Mouse (Mus musculus) heart, adult 2 months (tissue): Measurements from ENCODE around the gene Lpar2. TPM values are rescaled to one million over a fixed set of nuclear protein-coding genes. Genes with fewer than 3 reads are reported as not detected.

Experiments
- DNase-seq, 2 experiments: peaks; one replicate each; pipeline ENCODE4 v3.0.0; 2021
- H3K27ac ChIP-seq: fragments of 200-600 bp; 2 replicates; pipeline ENCODE4 v1.8.1; 2022
- H3K27me3 ChIP-seq: fragments of 200-500 bp; 2 replicates; pipeline ENCODE4 v1.6.1; 2012; ENCODE audit warnings: mild to moderate bottlenecking, low read length, inconsistent platforms, mixed read lengths; ENCODE audit not compliant: control insufficient read depth, insufficient read depth
- H3K36me3 ChIP-seq: fragments of 200-500 bp; 2 replicates; pipeline ENCODE4 v1.6.1; 2012; ENCODE audit warnings: low read length, inconsistent platforms; ENCODE audit not compliant: control insufficient read depth, insufficient read depth
- H3K4me1 ChIP-seq: fragments of 200-500 bp; 2 replicates; pipeline ENCODE4 v1.6.1; 2011; ENCODE audit warnings: low read length; ENCODE audit not compliant: control insufficient read depth, insufficient read depth
- H3K4me3 ChIP-seq: fragments of 200-600 bp; 2 replicates; pipeline ENCODE4 v1.8.1; 2022
- H3K79me2 ChIP-seq: fragments of 200-500 bp; replicated peaks from 2 replicates; pipeline ENCODE4 v1.6.1; 2012; ENCODE audit warnings: mild to moderate bottlenecking, inconsistent platforms, low read length, moderate library complexity, mixed read lengths; ENCODE audit not compliant: control insufficient read depth, insufficient read depth
- H3K9ac ChIP-seq: fragments of 200-500 bp; 2 replicates; pipeline ENCODE4 v1.6.1; 2012; ENCODE audit warnings: low read depth, mild to moderate bottlenecking, control low read depth, inconsistent platforms, low read length, mixed read lengths
- CTCF ChIP-seq: fragments of 200-600 bp; IDR thresholded peaks from 2 replicates; pipeline ENCODE4 v1.8.1; 2022; ENCODE audit warnings: antibody characterized with exemption, mild to moderate bottlenecking, moderate library complexity
- EP300 ChIP-seq: fragments of 200-500 bp; IDR thresholded peaks from 2 replicates; pipeline ENCODE4 v1.6.1; 2011; ENCODE audit warnings: low read depth, low read length, control low read depth; ENCODE audit not compliant: insufficient read depth
- POLR2A ChIP-seq: fragments of 200-500 bp; IDR thresholded peaks from 2 replicates; pipeline ENCODE4 v1.6.1; 2011; ENCODE audit warnings: mild to moderate bottlenecking, low read depth, low read length, control low read depth; ENCODE audit not compliant: insufficient read depth
- WGBS: fragments of 180-500 bp; shearing (Covaris S2); methylation state at CpG from one replicate; pipeline ENCODE4 v1.1.7; 2018; 5-methylcytosine and 5-hydroxymethylcytosine counted together
- intact Hi-C: fragments of 180-260 bp; cut with DNase I; formaldehyde crosslinking; loops from one replicate; pipeline ENCODE4 v1.15.1; 2025
- polyA plus RNA-seq: library from polyadenylated mRNA; depleted of rRNA; stranded (reverse); fragments of >200 nt; gene quantifications from 2 replicates; pipeline ENCODE4 v1.2.3, GENCODE M21; 2012
- total RNA-seq, 2 experiments: library from RNA; stranded (reverse); gene quantifications; 2 replicates each; pipeline ENCODE4 v1.2.3; 2021

Lpar2 gene
- total and polyA plus RNA-seq, 3 experiments, result 0.18 to 0.53 (median 0.25) TPM

GRCm38 (mm10) chr8:69849899-69850298 lies 27.7 kb downstream of the Lpar2 start:
- intact Hi-C loops, result no loop called here
- no peak overlapping the region for H3K4me3 ChIP-seq
- no peak overlapping the region for H3K27ac ChIP-seq
- H3K36me3 ChIP-seq, result no peaks in the 10 kb centered on the region
- no peaks in the 10 kb centered on the region for H3K27me3 ChIP-seq
- H3K9ac ChIP-seq, result no peak overlapping the region
- H3K79me2 ChIP-seq, result no peaks in the 10 kb centered on the region
- H3K4me1 ChIP-seq, result peaks cover 3% of the 10 kb centered on the region
- no peak for DNase-seq
- WGBS, result 55% methylated on average over 3 of the region's 3 CpGs
- TF ChIP-seq CTCF (peak; percentile 24; the same call in 1 of the 2 replicates), POLR2A (no peak), EP300 (no peak)

GRCm38 (mm10) chr8:69850926-69851506 lies 28.8 kb downstream of the Lpar2 start:
- DNase-seq, result no peak
- no peaks in the 10 kb centered on the region for H3K27me3 ChIP-seq
- H3K4me1 ChIP-seq, result peaks cover 3% of the 10 kb centered on the region
- no peak overlapping the region for H3K27ac ChIP-seq
- no peaks in the 10 kb centered on the region for H3K79me2 ChIP-seq
- TF ChIP-seq CTCF (no peak), POLR2A (no peak)
- WGBS, result 75% methylated on average over 7 of the region's 7 CpGs
- H3K36me3 ChIP-seq, result no peaks in the 10 kb centered on the region
- H3K4me3 ChIP-seq, result no peak overlapping the region
- intact Hi-C loops, result no loop called here
- no peak overlapping the region for H3K9ac ChIP-seq

GRCm38 (mm10) chr8:69853869-69854268 lies 31.6 kb downstream of the Lpar2 start:
- intact Hi-C loops, result no loop called here
- 92% methylated on average over 10 of the region's 10 CpGs for WGBS
- TF ChIP-seq EP300, result no peak
- TF ChIP-seq POLR2A, result no peak
- no peak for TF ChIP-seq CTCF
- Histone ChIP-seq H3K27me3 (no peaks in the 10 kb centered on the region), H3K36me3 (no peaks in the 10 kb centered on the region), H3K4me3 (no peak overlapping the region), H3K27ac (no peak overlapping the region), H3K79me2 (no peaks in the 10 kb centered on the region), H3K4me1 (peaks cover 1% of the 10 kb centered on the region; the same call in 1 of the 2 replicates), H3K9ac (no peak overlapping the region)
- no peak for DNase-seq

- DNase-seq, result no peak
- Histone ChIP-seq H3K79me2 (no peaks in the 10 kb centered on the region), H3K4me3 (no peak overlapping the region), H3K27me3 (no peaks in the 10 kb centered on the region), H3K27ac (no peak overlapping the region), H3K4me1 (no peaks in the 10 kb centered on the region), H3K36me3 (no peaks in the 10 kb centered on the region), H3K9ac (no peak overlapping the region)
- no peak for TF ChIP-seq POLR2A
- peak; percentile 38 for TF ChIP-seq CTCF
- intact Hi-C loops, result no loop called here
- WGBS, result 66% methylated on average over 4 of the region's 4 CpGs
Observed at GRCm38 (mm10) chr8:69860807-69861206, 38.6 kb downstream of the Lpar2 start.

GRCm38 (mm10) chr8:69861251-69861650 lies 39.0 kb downstream of the Lpar2 start:
- Histone ChIP-seq H3K79me2 (no peaks in the 10 kb centered on the region), H3K27ac (no peak overlapping the region), H3K9ac (no peak overlapping the region), H3K36me3 (no peaks in the 10 kb centered on the region), H3K4me1 (no peaks in the 10 kb centered on the region), H3K27me3 (no peaks in the 10 kb centered on the region), H3K4me3 (no peak overlapping the region)
- WGBS, result 67% methylated on average over 2 of the region's 2 CpGs
- DNase-seq, result no peak
- intact Hi-C loops, result no loop called here
- TF ChIP-seq EP300, result no peak
- TF ChIP-seq CTCF, result no peak
- TF ChIP-seq POLR2A, result no peak

- no peak for TF ChIP-seq EP300
- no peak for TF ChIP-seq POLR2A
- TF ChIP-seq CTCF, result no peak
- no peak overlapping the region for H3K27ac ChIP-seq
- no peaks in the 10 kb centered on the region for H3K79me2 ChIP-seq
- H3K4me1 ChIP-seq, result peaks cover 2% of the 10 kb centered on the region; the same call in 1 of the 2 replicates
- no peak overlapping the region for H3K4me3 ChIP-seq
- no peaks in the 10 kb centered on the region for H3K27me3 ChIP-seq
- WGBS, result 51% methylated on average over 5 of the region's 5 CpGs
- intact Hi-C loops, result no loop called here
- H3K9ac ChIP-seq, result no peak overlapping the region
- H3K36me3 ChIP-seq, result no peaks in the 10 kb centered on the region
- peak in 1 of 2 experiments; percentile 28 for DNase-seq
Observed at GRCm38 (mm10) chr8:69863387-69864020, 41.3 kb downstream of the Lpar2 start.
